Mouse (Mus musculus): ENCODE measurements around the gene Mcrip2. TPM values are rescaled to one million over a fixed set of nuclear protein-coding genes. Genes with fewer than 3 reads are reported as not detected.

Mcrip2 gene
- polyA plus RNA-seq, 1 experiment from 2014 or later = 49.4 TPM

DNA sequence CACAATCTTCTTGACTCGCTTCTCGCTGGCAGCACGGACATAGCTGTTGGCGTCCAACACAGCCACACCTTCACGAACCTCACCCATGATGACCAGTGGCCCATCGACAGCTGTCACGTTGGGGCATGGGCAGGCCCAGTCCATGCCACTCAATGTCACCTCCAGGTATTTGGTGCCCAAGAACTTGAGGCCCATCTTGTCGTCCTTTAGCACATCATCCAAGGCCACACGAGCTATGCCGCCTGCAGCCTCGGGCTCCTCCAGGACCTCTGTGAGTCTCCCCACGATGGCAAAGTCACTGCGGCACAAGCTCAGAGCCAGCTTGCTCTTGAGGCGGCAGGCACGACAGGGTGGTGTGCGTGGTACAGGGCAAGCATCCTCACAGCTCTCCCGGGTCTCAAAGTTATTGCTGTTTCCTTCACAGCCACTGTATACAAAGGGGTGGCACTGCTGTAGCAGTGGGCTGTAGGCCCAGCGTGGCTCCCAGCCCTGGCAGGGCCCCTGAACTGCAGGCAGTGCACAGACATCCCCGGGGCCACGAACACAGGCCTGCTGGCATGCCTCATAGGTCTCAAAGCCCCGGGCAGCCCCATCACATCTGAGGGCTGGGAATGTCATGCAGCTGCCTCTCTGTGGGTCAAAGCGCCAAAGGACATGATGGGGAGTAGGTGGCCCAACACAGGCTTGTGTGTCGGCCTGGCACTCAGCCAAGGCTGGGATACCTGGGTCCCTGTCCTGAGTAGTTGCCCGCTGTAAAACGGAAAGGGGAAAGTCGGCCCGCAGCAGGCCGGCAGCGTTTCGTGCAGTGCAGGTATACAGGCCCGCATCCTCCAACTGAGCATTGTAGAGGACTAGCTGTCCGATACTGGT is 9.4 kb upstream of the Mcrip2 start:
- Histone ChIP-seq H3K4me3 (replicated peaks; ENCODE audit: low read length) (no peak overlapping the region), H3K4me1 (ENCODE audit: control insufficient read depth, insufficient read depth, low read length) (peaks cover 29% of the 10 kb centered on the region), H3K27ac (ENCODE audit: low read length) (no peak overlapping the region), H3K27me3 (ENCODE audit: control insufficient read depth, insufficient read depth, low read length) (no peaks in the 10 kb centered on the region), H3K36me3 (ENCODE audit: control insufficient read depth, insufficient read depth, low read length) (peaks cover 7% of the 10 kb centered on the region; the same call in 1 of the 2 replicates), H3K4me2 (ENCODE audit: low read depth, low read length) (no peak overlapping the region), H3K9me3 (replicated peaks; ENCODE audit: control insufficient read depth, low read length) (no peaks in the 10 kb centered on the region), H3K9ac (ENCODE audit: low read length) (no peak overlapping the region)
- 91% methylated on average over 32 of the region's 32 CpGs for WGBS
- ATAC-seq (ENCODE audit: insufficient read depth, low FRiP score) = no peak

GRCm38 (mm10) chr17:25877025-25877424 is 8.5 kb upstream of the Mcrip2 start:
- ATAC-seq (ENCODE audit: insufficient read depth, low FRiP score) = no peak
- Histone ChIP-seq H3K4me2 (ENCODE audit: low read depth, low read length) (no peak overlapping the region), H3K9me3 (replicated peaks; ENCODE audit: control insufficient read depth, low read length) (no peaks in the 10 kb centered on the region), H3K4me1 (ENCODE audit: control insufficient read depth, insufficient read depth, low read length) (peaks cover 29% of the 10 kb centered on the region), H3K36me3 (ENCODE audit: control insufficient read depth, insufficient read depth, low read length) (peaks cover 7% of the 10 kb centered on the region; the same call in 1 of the 2 replicates), H3K9ac (ENCODE audit: low read length) (no peak overlapping the region), H3K4me3 (replicated peaks; ENCODE audit: low read length) (no peak overlapping the region), H3K27me3 (ENCODE audit: control insufficient read depth, insufficient read depth, low read length) (no peaks in the 10 kb centered on the region), H3K27ac (ENCODE audit: low read length) (no peak overlapping the region)
- WGBS = 88% methylated on average over 3 of the region's 3 CpGs

GRCm38 (mm10) chr17:25876347-25876915 is 7.9 kb upstream of the Mcrip2 start:
- H3K4me1 ChIP-seq (ENCODE audit: control insufficient read depth, insufficient read depth, low read length) = peaks cover 27% of the 10 kb centered on the region
- ATAC-seq (ENCODE audit: insufficient read depth, low FRiP score) = no peak
- peak overlapping the region; percentile 85 for H3K9ac ChIP-seq (ENCODE audit: low read length)
- peak overlapping the region; percentile 93 for H3K4me3 ChIP-seq (replicated peaks; ENCODE audit: low read length)
- no peaks in the 10 kb centered on the region for H3K27me3 ChIP-seq (ENCODE audit: control insufficient read depth, insufficient read depth, low read length)
- H3K27ac ChIP-seq (ENCODE audit: low read length) = no peak overlapping the region
- peak overlapping the region; percentile 90 for H3K4me2 ChIP-seq (ENCODE audit: low read depth, low read length)
- peaks cover 7% of the 10 kb centered on the region; the same call in 1 of the 2 replicates for H3K36me3 ChIP-seq (ENCODE audit: control insufficient read depth, insufficient read depth, low read length)
- WGBS = 58% methylated on average over 10 of the region's 10 CpGs
- no peaks in the 10 kb centered on the region for H3K9me3 ChIP-seq (replicated peaks; ENCODE audit: control insufficient read depth, low read length)

GRCm38 (mm10) chr17:25875171-25876136 is 6.9 kb upstream of the Mcrip2 start:
- Histone ChIP-seq H3K4me1 (ENCODE audit: control insufficient read depth, insufficient read depth, low read length) (peaks cover 19% of the 10 kb centered on the region), H3K27ac (ENCODE audit: low read length) (peak overlapping the region; percentile 97), H3K4me3 (replicated peaks; ENCODE audit: low read length) (peak overlapping the region; percentile 93), H3K9me3 (replicated peaks; ENCODE audit: control insufficient read depth, low read length) (no peaks in the 10 kb centered on the region), H3K27me3 (ENCODE audit: control insufficient read depth, insufficient read depth, low read length) (no peaks in the 10 kb centered on the region), H3K9ac (ENCODE audit: low read length) (peak overlapping the region; percentile 85), H3K36me3 (ENCODE audit: control insufficient read depth, insufficient read depth, low read length) (peaks cover 7% of the 10 kb centered on the region; the same call in 1 of the 2 replicates), H3K4me2 (ENCODE audit: low read depth, low read length) (peak overlapping the region; percentile 90)
- under 1% methylated on average over 59 of the region's 59 CpGs for WGBS
- ATAC-seq (ENCODE audit: insufficient read depth, low FRiP score) = peak; percentile 93

DNA sequence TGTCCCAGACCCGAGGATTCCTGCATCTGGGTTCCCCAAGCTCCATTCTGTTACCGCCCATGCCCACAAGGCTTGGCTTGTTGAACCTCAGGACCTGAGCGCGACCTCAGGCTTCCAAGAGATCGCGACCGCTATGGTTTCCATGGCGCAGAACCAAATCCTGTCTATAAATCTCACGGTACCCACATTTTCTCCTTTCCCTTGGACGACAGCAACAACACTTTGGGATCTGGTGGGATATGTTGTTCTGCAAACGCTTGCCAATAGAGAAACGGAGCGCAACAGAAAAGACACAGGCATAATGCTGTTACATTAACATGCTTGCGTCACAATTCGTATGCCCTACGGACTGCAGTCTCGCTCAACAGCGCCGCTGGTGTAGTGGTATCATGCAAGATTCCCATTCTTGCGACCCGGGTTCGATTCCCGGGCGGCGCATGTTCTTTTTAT is 6.2 kb upstream of the Mcrip2 start, which contains the start of gene Mettl26:
TSS of gene Mettl26 (plus strand) at position 354 of the 450 bp plus-strand sequence.
- Histone ChIP-seq H3K27me3 (ENCODE audit: control insufficient read depth, insufficient read depth, low read length) (no peaks in the 10 kb centered on the region), H3K9ac (ENCODE audit: low read length) (peak within 1 kb of the TSS; percentile 85), H3K27ac (ENCODE audit: low read length) (peak within 1 kb of the TSS; percentile 97), H3K4me2 (ENCODE audit: low read depth, low read length) (peak within 1 kb of the TSS; percentile 90), H3K4me1 (ENCODE audit: control insufficient read depth, insufficient read depth, low read length) (peaks cover 16% of the 10 kb centered on the region), H3K36me3 (ENCODE audit: control insufficient read depth, insufficient read depth, low read length) (peaks cover 7% of the 10 kb centered on the region; the same call in 1 of the 2 replicates), H3K9me3 (replicated peaks; ENCODE audit: control insufficient read depth, low read length) (no peaks in the 10 kb centered on the region), H3K4me3 (replicated peaks; ENCODE audit: low read length) (peak within 1 kb of the TSS; percentile 93)
- WGBS = under 1% methylated on average over 25 of the region's 25 CpGs
- peak; percentile 84 for ATAC-seq (ENCODE audit: insufficient read depth, low FRiP score)

GRCm38 (mm10) chr17:25874148-25874720 is 5.7 kb upstream of the Mcrip2 start:
- 4% methylated on average over 14 of the region's 14 CpGs for WGBS
- no peak for ATAC-seq (ENCODE audit: insufficient read depth, low FRiP score)
- peak overlapping the region; percentile 85 for H3K9ac ChIP-seq (ENCODE audit: low read length)
- H3K4me1 ChIP-seq (ENCODE audit: control insufficient read depth, insufficient read depth, low read length) = peaks cover 16% of the 10 kb centered on the region
- H3K36me3 ChIP-seq (ENCODE audit: control insufficient read depth, insufficient read depth, low read length) = peaks cover 7% of the 10 kb centered on the region; the same call in 1 of the 2 replicates
- H3K4me3 ChIP-seq (replicated peaks; ENCODE audit: low read length) = peak overlapping the region; percentile 93
- no peaks in the 10 kb centered on the region for H3K9me3 ChIP-seq (replicated peaks; ENCODE audit: control insufficient read depth, low read length)
- no peaks in the 10 kb centered on the region for H3K27me3 ChIP-seq (ENCODE audit: control insufficient read depth, insufficient read depth, low read length)
- peak overlapping the region; percentile 97 for H3K27ac ChIP-seq (ENCODE audit: low read length)
- peak overlapping the region; percentile 90 for H3K4me2 ChIP-seq (ENCODE audit: low read depth, low read length)

DNA sequence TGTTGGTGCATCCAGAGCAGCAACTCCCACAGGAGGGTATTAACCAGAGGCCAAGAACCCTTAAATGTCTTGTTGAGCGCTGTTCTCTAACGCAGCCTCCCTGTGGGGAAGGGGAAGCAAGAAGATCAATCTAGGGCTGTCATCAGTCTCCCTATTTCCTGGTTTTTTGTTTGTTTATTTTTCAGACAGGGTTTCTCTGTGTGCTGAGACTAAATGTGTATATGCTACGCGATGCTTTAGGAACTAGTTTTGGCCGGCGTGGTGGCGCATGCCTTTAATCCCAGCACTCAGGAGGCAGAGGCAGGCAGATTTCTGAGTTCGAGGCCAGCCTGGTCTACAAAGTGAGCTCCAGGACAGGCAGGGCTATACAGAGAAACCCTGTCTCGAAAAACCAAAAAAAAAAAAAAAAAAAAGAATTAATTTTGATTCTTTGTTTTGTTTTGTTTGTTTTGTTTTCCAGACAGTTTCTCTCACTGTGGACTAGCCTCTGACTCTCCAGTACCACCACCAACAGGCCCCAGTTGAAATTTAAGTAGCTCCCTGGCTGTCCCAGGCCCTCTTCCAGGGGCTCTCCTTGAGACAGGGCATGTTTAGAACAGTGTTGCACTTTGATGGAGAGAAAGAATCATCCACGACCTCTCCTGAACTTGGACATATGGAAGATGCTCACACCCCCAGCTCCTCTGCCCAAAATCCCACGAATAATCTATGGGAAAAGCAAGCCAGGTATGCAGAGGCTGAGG is 5.0 kb upstream of the Mcrip2 start:
- WGBS = 73% methylated on average over 11 of the region's 11 CpGs
- Histone ChIP-seq H3K27ac (ENCODE audit: low read length) (no peak overlapping the region), H3K9me3 (replicated peaks; ENCODE audit: control insufficient read depth, low read length) (no peaks in the 10 kb centered on the region), H3K36me3 (ENCODE audit: control insufficient read depth, insufficient read depth, low read length) (peaks cover 7% of the 10 kb centered on the region; the same call in 1 of the 2 replicates), H3K27me3 (ENCODE audit: control insufficient read depth, insufficient read depth, low read length) (no peaks in the 10 kb centered on the region), H3K4me2 (ENCODE audit: low read depth, low read length) (peak overlapping the region; percentile 90; the same call in 1 of the 2 replicates), H3K4me1 (ENCODE audit: control insufficient read depth, insufficient read depth, low read length) (peaks cover 16% of the 10 kb centered on the region), H3K9ac (ENCODE audit: low read length) (peak overlapping the region; percentile 85), H3K4me3 (replicated peaks; ENCODE audit: low read length) (peak overlapping the region; percentile 93; the same call in 1 of the 2 replicates)
- no peak for ATAC-seq (ENCODE audit: insufficient read depth, low FRiP score)

DNA sequence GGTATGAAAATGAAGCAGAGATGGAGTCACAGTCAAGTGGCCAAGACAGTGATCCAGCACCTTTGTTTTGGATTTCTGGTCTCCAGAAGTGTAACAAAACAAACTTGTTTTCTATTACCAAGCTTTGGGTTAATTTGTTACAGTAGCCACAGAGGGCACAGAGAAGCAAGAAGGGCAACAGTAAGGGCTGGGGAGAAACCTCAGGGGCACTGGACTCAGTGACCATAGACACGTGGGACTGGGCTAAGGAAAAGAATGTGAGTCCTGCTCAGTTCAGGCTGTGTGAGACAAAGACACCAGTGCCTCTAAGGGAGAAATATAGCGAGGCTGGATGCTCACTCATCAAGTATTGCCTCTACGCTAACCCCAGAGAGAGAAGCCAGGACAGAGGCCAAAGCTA is 4.1 kb upstream of the Mcrip2 start:
- H3K9ac ChIP-seq (ENCODE audit: low read length) = no peak overlapping the region
- WGBS = 78% methylated on average over 3 of the region's 3 CpGs
- H3K27ac ChIP-seq (ENCODE audit: low read length) = no peak overlapping the region
- no peak overlapping the region for H3K4me3 ChIP-seq (replicated peaks; ENCODE audit: low read length)
- no peaks in the 10 kb centered on the region for H3K27me3 ChIP-seq (ENCODE audit: control insufficient read depth, insufficient read depth, low read length)
- H3K4me1 ChIP-seq (ENCODE audit: control insufficient read depth, insufficient read depth, low read length) = peaks cover 21% of the 10 kb centered on the region
- ATAC-seq (ENCODE audit: insufficient read depth, low FRiP score) = no peak
- H3K9me3 ChIP-seq (replicated peaks; ENCODE audit: control insufficient read depth, low read length) = no peaks in the 10 kb centered on the region
- peaks cover under 1% of the 10 kb centered on the region; the same call in 1 of the 2 replicates for H3K36me3 ChIP-seq (ENCODE audit: control insufficient read depth, insufficient read depth, low read length)
- H3K4me2 ChIP-seq (ENCODE audit: low read depth, low read length) = no peak overlapping the region

Measured in stomach, embryonic 16.5 days (tissue).